Mouse (Mus musculus) G1E (cell line): ENCODE data around the gene Sf1.

Experiments used
- CTCF ChIP-seq: IDR thresholded peaks from 2 replicates; pipeline ENCODE4 v1.5.1; 2012; ENCODE audit warnings: low read depth, low read length, inconsistent platforms, mixed read lengths
- TAL1 ChIP-seq: conservative IDR thresholded peaks from 2 replicates; pipeline ENCODE4 v1.6.1; 2012; ENCODE audit warnings: low read depth, low read length, inconsistent platforms, mixed read lengths

GRCm38 (mm10) chr19:6376643-6377042 is 13.2 kb downstream of the Sf1 start:
- no peak for TF ChIP-seq TAL1
- TF ChIP-seq CTCF: no peak
